Mouse (Mus musculus): ENCODE data around the gene Otop2.

DNA sequence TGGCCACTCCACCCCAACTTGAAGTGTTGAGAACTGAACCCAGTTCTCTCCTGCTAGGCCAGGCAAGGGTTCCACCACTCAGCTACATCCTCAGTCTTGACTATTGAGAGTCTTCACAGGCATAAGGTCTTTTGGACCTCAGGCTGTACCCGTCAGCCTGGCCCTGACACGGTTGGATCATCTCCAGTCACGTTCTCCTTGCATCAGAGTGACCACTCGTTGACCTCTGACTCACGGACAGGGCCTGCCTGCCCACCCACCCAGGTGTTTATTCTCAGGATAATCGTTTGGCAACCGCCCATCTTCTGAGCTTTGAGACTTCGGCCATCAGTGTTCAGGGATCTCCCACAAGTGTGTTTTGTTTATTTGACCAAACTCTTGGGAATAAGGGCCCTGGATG lies 3.8 kb upstream of the Otop2 start:
- TF ChIP-seq POLR2A (IDR thresholded peaks at IDR 0.05; ENCODE audit: borderline replicate concordance, low read depth, low read length), result no peak
- no peak for TF ChIP-seq CTCF (IDR thresholded peaks at IDR 0.05; ENCODE audit: low read depth, low read length)

Data from bone marrow macrophage, adult 2 months (primary cell).